8 mouse cellular contexts compared by ENCODE assay signal in genomic region chr3:110250839-110251700, GRCm38 (mm10). TPM values are rescaled to one million over a fixed set of nuclear protein-coding genes. Genes with fewer than 3 reads are reported as not detected.
DNase-seq lines count a peak whose midpoint lies in the region; ATAC-seq and TF ChIP-seq lines count a peak whose summit lies in the region.

Gene Prmt6 (minus strand): TSS chr3:110250998.

- H3K4me1 ChIP-seq in cortical plate, adult 2 months (ENCODE audit: control insufficient read depth, insufficient read depth, low read length): peaks cover 3% of the 10 kb centered on the region; the same call in 1 of the 2 replicates
- H3K4me1 ChIP-seq in hindbrain, postnatal 0 days (ENCODE audit: insufficient read depth, low read length): peaks cover 9% of the 10 kb centered on the region; the same call in 1 of the 2 replicates

- peak within 1 kb of the TSS; percentile 95 for H3K9ac ChIP-seq in hindbrain, postnatal 0 days (replicated peaks; ENCODE audit: low read length)

- intact Hi-C loops in gastrocnemius, adult 2 months (cut with DNase I): loop anchor here (5.0 kb wide), 1 partner anchor 1339 kb away; the partner anchor contains the start of gene Prpf38b

- peak; percentile 28; the same call in 1 of the 2 replicates for TF ChIP-seq POLR2A in cortical plate, adult 2 months (IDR thresholded peaks at IDR 0.05; ENCODE audit: extremely low read depth, insufficient read depth, low read length)

- H3K36me3 ChIP-seq in hindbrain, postnatal 0 days (ENCODE audit: insufficient read depth, low read length): 0 out of 2 replicates have a peak, but pooled peaks cover 5% of the 10 kb centered on the region

- H3K4me2 ChIP-seq in hindbrain, postnatal 0 days (ENCODE audit: low read depth, low read length): peak within 1 kb of the TSS; percentile 70

- peak; percentile 94 for ATAC-seq in hindbrain, postnatal 0 days

- H3K27ac ChIP-seq in cortical plate, adult 2 months (ENCODE audit: insufficient read depth, low read length): peak within 1 kb of the TSS; percentile 91
- peak within 1 kb of the TSS; percentile 96 for H3K27ac ChIP-seq in gastrocnemius, adult 2 months
- peak within 1 kb of the TSS; percentile 94 for H3K27ac ChIP-seq in hindbrain, postnatal 0 days

- no peaks in the 10 kb centered on the region for H3K27me3 ChIP-seq in hindbrain, postnatal 0 days (ENCODE audit: insufficient read depth, low read length)

- H3K9me3 ChIP-seq in hindbrain, postnatal 0 days (ENCODE audit: low read length): no peaks in the 10 kb centered on the region

- DNase-seq in adrenal gland, adult 18-20 months (ENCODE audit: low spot score in 2 of 2): peak; percentile 84 to 88
- peak; percentile 94 for DNase-seq in gastrocnemius, adult 2 months
- DNase-seq in hindbrain, postnatal 0 days (ENCODE audit: low spot score): peak; percentile 95
- DNase-seq in left cerebral cortex, adult 18-20 months (ENCODE audit: low spot score in 2 of 2): peak; percentile 91 to 94
- DNase-seq in lung, postnatal 4 days: peak; percentile 91
- peak; percentile 90 for DNase-seq in right cerebral cortex, postnatal 14 days
- DNase-seq in urinary bladder, postnatal 36 days (ENCODE audit: low spot score in 2 of 2): peak; percentile 88 to 91

- WGBS in hindbrain, postnatal 0 days: 21% methylated on average over 35 of the region's 38 CpGs

- peak within 1 kb of the TSS; percentile 96 for H3K4me3 ChIP-seq in cortical plate, adult 2 months (ENCODE audit: insufficient read depth, low read length)
- peak within 1 kb of the TSS; percentile 99 for H3K4me3 ChIP-seq in gastrocnemius, adult 2 months
- peak within 1 kb of the TSS; percentile 91 for H3K4me3 ChIP-seq in hindbrain, postnatal 0 days (ENCODE audit: low read length)

- TF ChIP-seq CTCF in cortical plate, adult 2 months (IDR thresholded peaks at IDR 0.05; ENCODE audit: extremely low read depth, insufficient read depth, low read length): no peak
- TF ChIP-seq CTCF in gastrocnemius, adult 2 months (IDR thresholded peaks at IDR 0.05): no peak
- no peak for TF ChIP-seq CTCF in hindbrain, postnatal 0 days (IDR thresholded peaks at IDR 0.05; ENCODE audit: low read depth)

RNA-seq across cellular contexts. Expression of gene Prmt6, which starts in this region (rescaled TPM):
- 10 to 100 TPM; 10.7 to 12.5 TPM for total RNA-seq in adrenal gland, adult 18-20 months (2021)
- polyA plus RNA-seq in cortical plate, adult 2 months (2012; rRNA removed): 10.7 and 11.1 TPM in 2 replicates
- total RNA-seq in gastrocnemius, adult 2 months (2021): 1 to 10 TPM; 2.5 to 3.6 TPM
- total RNA-seq in hindbrain, postnatal 0 days (2014; rRNA removed): 36.6 and 41.4 TPM in 2 replicates
- polyA plus RNA-seq in hindbrain, postnatal 0 days (2015; fragmentation: Nextera tagmentation; extraction: Ambion mirVana): 23.8 and 25.1 TPM in 2 replicates
- total RNA-seq in left cerebral cortex, adult 18-20 months (2021): 10 to 100 TPM; 13.8 TPM

Comparison
In these comparisons a context has a peak if more than half of its experiments do, and no peak if none do; other contexts are left out.
1. Peak in every context shown above with its lines: DNase-seq, ATAC-seq, H3K4me3 ChIP-seq and H3K27ac ChIP-seq.